Mouse (Mus musculus): ENCODE data around the gene Fgfr2.
A peak's percentile ranks its signal among the peaks of the same experiment; 100 is the strongest.

Gene Fgfr2

DNA sequence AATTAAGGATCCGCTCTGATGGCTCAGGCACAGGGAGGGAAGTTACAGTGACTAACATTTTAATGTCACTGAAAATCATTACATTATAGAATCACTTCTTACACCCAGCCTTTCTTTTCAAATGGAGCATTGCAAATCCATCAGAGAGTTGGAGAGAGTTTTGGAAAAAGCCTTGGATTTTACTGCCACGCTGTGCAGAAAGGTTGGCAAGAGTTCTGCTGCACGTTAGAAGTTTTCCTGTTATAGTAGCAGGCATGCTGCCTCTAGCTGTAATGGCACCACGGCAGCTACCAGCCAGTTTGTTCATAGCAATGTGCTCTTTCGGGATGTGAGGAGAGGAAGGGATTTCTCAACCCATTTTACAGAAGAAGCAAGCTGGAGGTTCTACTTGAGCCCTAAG lies 948.4 kb downstream of the Fgfr2 start:
- no peak for DNase-seq (ENCODE audit: inconsistent age in 2 of 2, low spot score in 1 of 2)

DNA sequence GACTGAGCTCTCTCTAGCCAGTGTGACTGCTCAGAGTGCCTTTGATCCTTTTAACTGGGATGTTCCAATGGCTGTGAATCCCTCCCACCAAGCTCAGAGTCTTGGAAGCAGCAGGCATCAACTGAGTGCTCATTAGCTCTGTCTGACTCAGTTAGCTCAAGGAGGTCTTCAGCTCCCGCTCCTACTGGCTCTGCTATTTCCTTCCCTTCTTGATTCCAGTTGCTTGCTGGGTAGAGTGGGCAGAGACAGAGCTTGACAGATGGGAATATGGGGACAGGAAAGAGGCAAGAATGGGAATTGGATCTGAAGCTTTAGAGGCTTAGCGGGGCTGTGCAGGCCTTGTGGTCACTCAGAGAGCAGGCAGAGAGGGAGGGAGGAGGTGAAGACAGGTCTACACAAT lies 948.9 kb downstream of the Fgfr2 start:
- no peak for DNase-seq (ENCODE audit: inconsistent age in 2 of 2, low spot score in 1 of 2)

DNA sequence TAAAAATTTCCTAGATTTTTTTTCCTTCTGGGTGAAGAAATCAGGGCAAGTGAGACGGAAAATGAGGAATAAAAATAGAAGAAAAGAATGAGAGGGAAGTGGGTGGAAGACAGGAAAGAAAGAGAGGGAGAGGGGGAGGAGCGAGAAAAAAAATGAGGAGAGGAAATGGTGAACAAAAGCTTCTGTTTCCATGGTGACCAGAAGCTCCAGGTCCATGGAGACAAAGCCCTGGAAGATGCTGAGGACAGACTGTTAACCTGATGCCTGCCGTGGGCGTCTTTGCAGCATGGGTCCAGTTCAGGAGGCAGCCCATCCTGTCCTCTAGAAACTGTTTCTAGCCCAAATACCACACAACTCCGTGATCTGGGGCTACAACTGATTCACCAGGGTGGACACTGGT lies 950.9 kb downstream of the Fgfr2 start:
- no peak for DNase-seq (ENCODE audit: inconsistent age in 2 of 2, low spot score in 1 of 2)

DNA sequence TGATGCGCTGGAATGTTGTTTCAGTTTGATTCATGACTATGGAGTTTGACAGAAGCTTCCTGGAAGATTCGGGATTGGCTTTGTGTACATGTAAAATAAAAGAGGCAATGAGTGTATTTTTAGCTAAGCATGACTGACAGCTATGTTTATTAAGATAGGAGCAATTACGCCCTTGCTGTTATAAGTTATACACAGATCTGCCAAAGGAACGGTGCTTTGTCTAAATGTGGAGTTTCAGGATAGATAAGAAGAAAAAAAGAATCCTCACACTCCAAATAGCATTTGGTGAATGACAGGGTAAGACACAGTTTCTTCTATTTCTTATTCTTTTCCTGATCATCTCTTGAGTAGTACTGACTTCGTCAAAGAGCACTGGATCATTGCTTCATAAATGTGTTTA lies 951.4 kb downstream of the Fgfr2 start:
- no peak for DNase-seq (ENCODE audit: inconsistent age in 2 of 2, low spot score in 1 of 2)

DNA sequence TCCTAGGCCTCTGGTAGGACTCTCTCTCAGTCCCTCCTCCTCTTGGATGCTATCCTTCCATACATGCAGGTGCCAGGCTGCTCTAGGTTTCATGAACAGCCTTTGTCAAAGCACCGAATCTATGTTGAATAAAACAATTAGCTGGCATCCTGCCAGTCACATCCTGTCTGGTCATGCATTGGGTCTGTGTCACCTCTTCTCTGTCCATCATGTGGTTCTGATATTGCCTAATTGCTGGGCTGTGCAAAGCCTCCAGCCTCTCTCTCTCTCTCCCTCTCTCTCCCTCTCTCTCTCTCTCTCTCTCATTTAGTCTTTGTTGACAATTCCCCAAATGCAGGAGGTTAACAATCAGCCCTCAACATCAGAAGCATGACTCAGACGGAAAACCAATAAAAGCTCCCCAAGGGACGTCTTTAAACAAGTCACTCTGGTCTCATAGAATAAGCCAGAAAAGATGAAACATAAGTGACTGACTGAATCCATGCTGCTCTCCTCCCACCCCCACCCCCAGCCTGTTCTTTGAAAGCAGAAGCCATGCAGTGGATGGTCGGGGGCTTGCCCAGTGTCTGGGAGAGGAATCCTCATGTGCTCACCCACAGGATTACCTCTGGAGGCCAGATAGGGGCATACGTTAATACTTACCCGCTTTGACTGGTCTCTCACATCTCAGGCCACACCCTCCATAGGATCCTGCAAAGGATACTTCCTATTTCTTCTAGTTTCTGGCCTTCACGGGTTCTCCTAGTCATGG lies 953.6 kb downstream of the Fgfr2 start:
- peak in 1 of 2 experiments; percentile 30 for DNase-seq (ENCODE audit: inconsistent age in 2 of 2, low spot score in 1 of 2)

DNA sequence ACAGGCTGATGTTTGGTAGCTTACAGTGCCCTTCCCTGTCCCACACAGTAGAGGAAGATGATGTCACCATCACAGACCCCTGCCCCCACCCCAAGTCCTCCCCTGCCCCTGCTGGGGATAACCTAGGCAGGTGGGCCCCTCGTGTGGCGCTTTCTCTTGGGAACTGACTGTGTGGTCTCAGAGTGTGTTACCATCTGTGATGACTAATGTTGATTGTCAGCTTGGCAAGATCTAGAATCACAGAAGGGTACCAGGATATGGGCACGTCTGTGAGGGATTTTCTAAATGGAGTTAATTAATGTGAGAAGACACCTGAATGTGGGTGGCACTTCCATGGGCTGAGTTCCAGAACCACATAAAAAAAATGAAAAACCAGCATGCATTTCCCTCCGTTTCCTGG lies 955.9 kb downstream of the Fgfr2 start:
- no peak for DNase-seq (ENCODE audit: inconsistent age in 2 of 2, low spot score in 1 of 2)

DNA sequence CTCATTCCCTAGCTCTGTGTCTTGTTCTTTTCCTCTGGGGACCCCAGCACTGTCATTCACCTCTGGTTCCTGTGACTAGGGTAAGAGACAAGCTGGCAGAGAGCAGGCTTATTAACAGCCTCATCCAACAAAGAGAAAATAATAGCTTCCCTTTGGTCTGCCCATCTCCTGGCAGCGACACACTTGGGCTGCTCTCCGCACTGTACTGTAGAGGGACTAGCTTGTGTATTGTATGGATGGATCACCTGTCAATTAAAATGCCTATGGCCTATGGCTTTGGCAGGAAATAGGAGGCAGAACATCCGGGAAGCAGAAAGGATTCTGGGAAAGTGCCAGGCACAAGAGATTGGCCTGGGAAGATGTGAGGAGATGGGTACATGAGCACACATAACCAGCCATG lies 960.9 kb downstream of the Fgfr2 start:
- no peak for DNase-seq (ENCODE audit: inconsistent age in 2 of 2, low spot score in 1 of 2)

DNA sequence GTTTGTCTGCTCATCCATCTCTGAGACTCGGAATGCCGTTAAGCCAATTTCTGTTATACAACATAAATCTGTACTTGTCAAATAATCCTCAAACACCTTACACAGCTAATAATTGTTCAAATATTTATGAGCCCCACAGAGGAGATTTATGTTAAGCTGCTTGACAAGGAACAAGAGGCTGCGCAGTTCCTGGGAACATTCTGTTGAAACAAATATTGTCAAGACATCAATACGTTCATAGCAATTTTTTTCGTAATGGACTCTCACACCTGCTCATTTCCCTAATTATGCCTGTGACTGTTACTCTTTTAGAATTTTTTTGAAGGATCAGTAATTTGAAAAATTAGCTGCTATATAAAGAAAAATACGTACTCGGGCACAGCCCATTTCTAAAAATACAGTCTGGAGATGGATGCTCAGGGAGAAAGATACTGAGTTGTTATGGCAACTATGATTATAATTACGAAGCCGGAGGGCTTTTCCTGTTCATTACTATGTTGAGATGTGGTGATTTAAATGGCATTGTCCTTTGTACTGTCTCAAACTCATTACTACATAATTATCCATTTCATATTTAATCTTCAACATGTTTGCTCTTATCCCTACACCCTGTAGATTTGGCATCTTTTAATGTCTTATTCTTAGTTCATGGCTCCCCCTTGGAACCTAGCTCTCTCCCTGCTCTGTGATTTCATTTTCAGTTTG lies 964.7 kb downstream of the Fgfr2 start:
- DNase-seq (ENCODE audit: inconsistent age in 2 of 2, low spot score in 1 of 2): no peak

DNA sequence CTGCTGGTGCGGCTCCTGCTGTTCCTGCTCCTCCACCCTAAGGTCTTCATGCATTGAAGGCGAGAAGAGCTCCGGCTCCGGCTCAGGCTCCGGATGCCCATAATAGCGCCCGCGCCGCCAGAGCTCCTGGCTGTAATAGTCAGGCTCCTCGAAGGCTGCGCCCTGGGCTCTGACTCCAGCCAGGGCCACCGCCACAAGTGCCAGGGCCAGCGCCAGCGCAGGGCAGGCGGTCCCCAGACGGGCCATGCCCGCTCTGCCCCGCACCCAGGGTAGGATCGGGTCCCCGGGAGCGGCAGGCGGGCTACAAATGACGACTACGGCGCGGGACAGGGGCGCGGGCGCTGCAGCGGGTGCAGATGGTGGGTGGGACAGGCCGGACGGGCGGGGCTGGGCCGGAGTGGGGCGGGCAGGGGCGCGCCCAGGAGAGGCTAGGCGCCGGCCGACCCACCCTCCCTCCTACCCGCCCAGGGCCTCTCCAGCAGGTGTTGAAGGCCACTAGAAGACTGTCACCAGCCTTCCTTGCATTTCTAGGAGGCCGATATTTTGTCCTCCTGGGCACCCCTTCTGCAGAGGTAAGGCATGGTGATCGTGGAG lies 968.7 kb downstream of the Fgfr2 start, which contains the start of gene Cpxm2:
Gene Cpxm2, minus strand, starts transcription at position 372 of the 594 bp plus-strand sequence.
- DNase-seq (ENCODE audit: inconsistent age in 2 of 2, low spot score in 1 of 2): peak; percentile 12 to 55

DNA sequence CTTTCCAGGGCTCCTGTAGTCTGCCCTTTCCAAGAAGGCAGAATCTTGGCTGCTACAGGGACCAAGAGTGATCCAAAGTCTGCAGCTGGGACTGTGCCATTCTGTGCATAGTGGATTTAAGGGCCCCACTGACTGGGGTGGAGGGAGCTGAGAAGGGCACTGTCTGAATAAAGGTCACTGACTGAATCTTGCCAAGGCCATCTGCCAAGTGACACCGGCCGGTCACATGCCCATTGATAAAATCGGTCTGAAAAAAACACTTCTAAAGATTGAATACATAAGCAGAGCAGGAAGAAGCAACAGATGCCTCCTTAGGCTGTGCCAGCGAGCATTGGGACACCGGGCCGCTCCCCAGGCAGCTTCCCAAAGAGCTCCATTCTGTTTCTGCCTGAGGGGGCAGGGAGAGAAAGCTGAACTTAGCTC lies 969.4 kb downstream of the Fgfr2 start:
- DNase-seq (ENCODE audit: inconsistent age in 2 of 2, low spot score in 1 of 2): peak in 1 of 2 experiments; percentile 70

DNA sequence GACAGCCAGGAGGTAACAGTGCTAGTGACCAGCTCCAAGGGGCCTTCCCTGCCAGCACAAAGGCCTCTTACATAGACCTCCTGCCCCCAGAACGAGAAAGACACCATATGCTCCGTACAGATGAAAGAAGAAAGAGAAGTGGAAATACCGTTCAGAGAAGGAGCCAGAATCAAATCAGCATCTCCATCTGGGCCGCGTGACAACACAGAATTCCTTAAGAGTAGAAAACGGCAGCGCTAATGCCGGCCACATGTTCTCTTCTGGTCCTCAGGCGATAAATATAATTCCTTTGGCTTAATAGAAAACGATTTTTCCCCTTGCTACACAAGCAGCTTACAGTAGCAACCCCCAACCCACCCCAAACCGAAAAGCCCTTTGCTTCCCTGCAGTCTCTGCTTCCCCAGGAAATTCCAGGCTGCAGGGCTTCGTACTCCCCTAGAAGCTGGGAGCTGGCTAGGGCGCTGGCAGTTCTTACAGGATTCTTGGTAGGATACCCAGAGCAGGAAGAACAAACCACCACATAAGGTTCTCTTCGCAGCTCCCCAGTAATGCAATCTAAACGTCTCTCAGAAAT lies 977.8 kb downstream of the Fgfr2 start:
- no peak for DNase-seq (ENCODE audit: inconsistent age in 2 of 2, low spot score in 1 of 2)

DNA sequence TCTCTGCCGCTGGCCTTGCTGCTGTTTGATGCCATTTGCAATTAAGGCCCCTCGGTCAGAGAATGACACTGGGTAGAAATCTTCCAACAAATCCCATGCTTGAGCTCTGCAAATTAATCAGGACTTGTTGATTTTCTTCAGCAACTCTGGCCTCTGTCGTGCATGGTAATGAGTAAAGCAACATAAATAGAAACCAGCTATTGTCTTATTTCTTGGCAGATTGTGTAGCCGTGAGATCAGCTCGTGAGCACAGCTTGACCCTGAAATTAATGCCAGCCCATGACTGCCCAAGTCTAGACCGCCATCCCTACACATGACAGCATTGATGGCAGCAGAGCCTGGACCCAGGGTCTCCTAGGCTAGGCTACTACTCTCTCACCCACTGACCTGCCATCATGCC lies 994.5 kb downstream of the Fgfr2 start:
- DNase-seq (ENCODE audit: inconsistent age in 2 of 2, low spot score in 1 of 2): no peak

DNA sequence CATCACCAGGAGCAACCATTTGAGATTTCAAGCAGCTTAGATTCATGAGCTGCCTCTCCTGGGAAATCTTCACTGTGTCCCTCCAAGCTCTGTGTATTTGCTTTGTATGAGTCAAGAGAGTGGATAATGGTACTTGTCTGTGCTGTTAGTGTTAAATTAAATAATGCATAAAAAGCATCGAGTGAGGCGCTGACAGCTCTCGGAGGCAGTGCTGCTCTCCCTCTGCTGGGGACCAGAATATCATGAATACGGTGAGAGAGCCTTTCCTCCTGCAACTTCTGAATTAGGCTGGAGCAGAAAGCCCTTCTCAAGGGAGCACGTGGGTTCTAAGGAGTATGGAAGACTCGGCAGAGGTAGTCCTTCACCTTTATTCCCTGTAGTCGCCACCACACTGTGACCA lies 998.2 kb downstream of the Fgfr2 start:
- DNase-seq (ENCODE audit: inconsistent age in 2 of 2, low spot score in 1 of 2): no peak

DNA sequence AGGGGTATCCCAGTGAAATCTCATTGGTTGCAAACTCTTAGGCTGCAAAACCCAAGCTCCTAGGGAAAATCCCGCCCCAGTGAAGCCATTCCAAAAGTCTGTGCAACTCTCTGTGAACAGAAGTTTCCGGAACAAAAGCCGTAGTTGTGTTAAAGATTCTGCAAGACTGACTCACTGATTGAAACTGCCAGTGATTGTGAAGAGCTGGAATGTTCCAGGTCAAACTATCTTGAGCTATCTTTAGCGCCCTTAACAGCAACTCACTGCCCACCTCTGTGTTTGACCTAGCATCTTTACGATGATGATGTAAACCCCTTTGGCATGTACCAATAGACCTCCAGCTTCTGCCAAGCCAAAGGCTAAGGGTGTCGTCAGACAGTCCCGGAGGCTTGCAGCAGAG lies 999.9 kb downstream of the Fgfr2 start:
- DNase-seq (ENCODE audit: inconsistent age in 2 of 2, low spot score in 1 of 2): no peak

DNA sequence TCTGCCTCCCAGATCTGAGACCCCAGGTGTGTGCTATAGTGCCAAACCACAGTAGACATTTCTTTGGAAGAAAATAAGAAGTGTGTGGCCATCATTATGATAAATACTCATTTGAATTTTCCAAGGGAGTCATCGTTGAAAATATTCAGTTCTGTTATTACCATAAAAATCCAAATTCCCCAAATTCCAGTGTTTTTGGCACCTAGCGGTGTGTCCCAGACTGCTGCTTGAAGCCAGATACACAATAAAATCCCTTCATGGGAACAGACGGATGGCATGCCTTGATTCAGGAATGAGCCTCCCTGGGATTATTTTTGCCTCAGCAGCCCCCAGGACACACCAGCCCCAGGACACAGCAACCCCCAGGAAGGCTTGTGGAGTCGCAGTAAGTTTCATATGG lies 1003.3 kb downstream of the Fgfr2 start:
- DNase-seq (ENCODE audit: inconsistent age in 2 of 2, low spot score in 1 of 2): no peak

DNA sequence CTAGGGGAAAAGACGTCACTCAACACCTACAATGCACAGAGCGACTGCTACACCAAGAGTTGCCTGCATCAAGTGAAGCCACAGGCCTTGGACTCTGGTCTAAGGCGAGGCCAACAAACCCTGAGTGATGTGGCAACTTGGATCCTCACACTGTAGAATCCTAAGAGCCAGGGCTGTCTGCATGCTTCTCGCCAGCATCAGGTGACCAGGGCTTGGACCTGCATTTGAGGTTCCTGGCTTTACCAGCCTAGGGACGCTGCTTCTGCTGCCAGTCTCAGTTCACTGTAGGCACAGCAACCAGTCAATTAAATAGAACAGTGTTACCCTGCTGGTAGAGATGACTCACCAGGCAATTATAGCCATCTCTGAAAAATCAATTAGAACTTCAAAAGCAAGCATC lies 1011.4 kb downstream of the Fgfr2 start:
- DNase-seq (ENCODE audit: inconsistent age in 2 of 2, low spot score in 1 of 2): peak in 1 of 2 experiments; percentile 31

DNA sequence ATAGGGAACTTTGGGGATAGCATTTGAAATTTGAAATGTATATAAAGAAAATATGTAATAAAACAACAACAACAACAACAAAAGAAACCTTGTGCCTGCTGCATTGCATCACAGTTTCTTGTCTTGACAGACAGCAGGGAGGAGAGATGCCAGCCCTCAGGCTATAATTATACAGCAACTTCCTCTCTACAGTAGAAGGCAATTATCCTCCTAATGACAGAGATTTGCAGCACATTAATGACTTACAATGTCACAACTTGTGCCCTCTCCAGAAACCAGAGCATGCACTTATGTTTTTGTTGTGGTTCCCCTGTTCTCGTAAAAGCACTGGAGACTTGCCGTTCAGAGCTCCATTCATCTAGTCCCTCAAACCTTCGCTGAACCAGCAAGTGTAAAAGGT lies 1012.8 kb downstream of the Fgfr2 start:
- no peak for DNase-seq (ENCODE audit: inconsistent age in 2 of 2, low spot score in 1 of 2)

DNA sequence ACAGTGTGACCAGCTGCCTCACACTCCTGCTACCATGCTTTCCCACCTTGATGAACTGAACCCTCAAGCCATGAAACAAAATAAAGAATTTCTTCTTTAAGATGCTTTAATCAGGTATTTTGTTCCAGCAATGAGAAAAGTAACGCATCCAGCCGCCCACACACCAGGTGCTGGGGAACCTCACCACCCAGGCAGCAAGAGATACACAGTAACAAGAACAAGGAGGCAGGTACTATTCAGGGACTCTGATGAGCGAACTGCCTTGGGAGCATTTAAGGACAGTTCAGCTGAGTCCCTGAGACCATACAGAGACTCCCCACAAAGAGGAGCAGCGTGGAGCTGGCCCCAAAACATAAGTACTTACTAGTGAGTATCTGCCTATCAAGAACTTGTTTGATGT lies 1016.3 kb downstream of the Fgfr2 start:
- DNase-seq (ENCODE audit: inconsistent age in 2 of 2, low spot score in 1 of 2): no peak

DNA sequence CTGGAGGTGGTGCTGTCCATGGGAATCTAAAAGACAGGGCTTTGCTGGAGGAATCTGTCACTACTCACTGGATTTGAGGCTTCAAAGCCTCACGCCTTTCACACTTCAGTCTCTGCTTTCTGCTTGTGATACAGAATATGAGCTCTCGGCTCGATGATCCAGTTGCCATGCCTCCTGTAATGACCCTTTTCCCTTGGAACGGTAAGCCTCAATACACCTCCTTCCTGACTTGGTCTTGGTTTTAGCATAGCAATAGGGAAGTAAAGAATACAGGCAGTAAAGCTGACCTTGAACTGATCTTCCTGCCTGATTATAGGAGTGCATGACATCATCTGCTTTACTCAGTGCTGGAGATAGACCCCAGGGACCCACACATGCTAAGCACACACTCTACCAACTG lies 1017.8 kb downstream of the Fgfr2 start:
- DNase-seq (ENCODE audit: inconsistent age in 2 of 2, low spot score in 1 of 2): no peak

DNA sequence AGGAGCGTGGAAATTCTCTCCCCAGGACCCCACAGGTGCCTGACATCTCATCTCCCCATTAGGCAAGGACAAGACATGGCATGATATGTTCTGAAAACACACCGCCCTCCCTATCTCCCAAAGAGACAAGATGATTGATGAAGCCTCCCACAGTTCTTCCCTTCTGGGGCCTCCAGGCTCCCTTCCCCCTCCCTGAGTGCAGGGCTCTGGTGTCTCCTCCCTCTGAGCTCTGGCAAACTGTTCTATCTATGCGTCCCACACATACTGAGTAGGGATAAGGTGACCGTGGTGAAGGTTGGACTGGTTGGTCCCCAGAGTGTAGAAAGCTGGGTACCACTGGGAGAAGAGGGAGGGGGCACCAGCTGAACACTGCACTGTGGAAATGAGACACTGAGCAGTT lies 1024.7 kb downstream of the Fgfr2 start:
- DNase-seq (ENCODE audit: inconsistent age in 2 of 2, low spot score in 1 of 2): no peak

DNA sequence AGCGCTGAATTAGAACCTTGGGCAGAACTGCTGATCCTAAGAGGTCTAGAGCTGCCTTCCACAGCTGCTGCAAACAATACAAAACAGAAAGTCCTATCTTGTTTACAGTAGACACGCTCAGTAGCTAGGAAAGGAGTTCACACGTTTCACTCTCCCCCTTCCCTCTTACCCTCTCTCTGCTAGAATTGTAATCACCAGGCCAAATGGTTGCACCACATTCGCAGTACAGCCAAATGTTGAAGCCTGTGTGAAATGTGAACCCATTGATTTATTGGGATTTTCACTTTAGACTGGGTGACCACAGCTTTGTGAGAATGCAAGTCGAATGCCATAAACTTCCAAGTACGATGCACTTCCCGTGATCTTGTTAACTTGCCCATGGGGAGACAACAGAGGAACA lies 1028.5 kb downstream of the Fgfr2 start:
- no peak for DNase-seq (ENCODE audit: inconsistent age in 2 of 2, low spot score in 1 of 2)

DNA sequence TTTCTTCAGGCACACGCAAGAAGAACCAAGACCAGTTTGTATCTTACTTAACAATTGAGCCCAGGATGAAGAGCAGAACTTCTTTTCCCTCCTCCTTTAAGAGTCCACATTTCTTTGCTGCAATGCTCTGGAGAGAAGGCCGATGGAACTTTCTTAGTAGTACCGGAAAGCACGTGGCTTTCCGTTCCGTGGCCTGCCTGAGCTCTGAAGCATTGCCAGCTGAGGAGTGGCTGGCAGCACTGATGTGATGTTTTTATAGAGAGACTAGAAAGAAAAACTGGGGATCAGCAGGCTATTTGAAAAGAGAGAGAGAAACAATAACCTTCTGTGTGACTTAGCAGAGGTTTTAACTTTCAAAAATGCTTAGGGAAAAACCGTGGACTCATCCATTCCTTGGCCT lies 1031.6 kb downstream of the Fgfr2 start:
- no peak for DNase-seq (ENCODE audit: inconsistent age in 2 of 2, low spot score in 1 of 2)
